Mouse (Mus musculus) cortical plate, adult 2 months (tissue): ENCODE data around the gene March8.

Experiments used
- CTCF ChIP-seq: fragments of 200-500 bp; IDR thresholded peaks from 2 replicates; pipeline ENCODE4 v1.5.1; 2011; ENCODE audit warnings: mild to moderate bottlenecking, control low read depth, low read length; ENCODE audit not compliant: insufficient read depth; ENCODE audit errors: extremely low read depth
- POLR2A ChIP-seq: fragments of 200-500 bp; IDR thresholded peaks from 2 replicates; pipeline ENCODE4 v1.6.1; 2011; ENCODE audit warnings: mild to moderate bottlenecking, low read length, control low read depth; ENCODE audit not compliant: insufficient read depth; ENCODE audit errors: extremely low read depth

DNA sequence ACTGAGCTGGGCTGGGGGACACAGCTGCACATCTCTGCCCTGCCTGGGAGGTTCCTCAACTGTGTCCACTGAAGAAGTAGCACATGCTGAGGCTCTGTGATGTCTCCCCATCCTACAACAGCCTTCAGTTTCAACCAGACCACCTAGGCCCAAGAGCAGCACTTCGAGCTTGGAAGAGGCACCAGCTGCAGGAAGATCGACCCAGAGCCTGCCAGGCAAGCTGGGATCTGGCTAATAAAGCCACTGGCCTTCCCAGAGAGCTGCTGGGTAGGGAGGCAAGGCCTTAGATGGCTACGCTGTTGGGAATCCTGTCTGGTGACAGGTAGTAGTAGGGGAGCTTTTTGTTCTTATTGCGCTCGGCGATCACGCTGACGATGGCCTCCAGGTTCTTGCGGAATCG lies 72.6 kb downstream of the March8 start:
- TF ChIP-seq CTCF (no peak), POLR2A (no peak)
